Mouse (Mus musculus) cerebellum, postnatal 25 days (tissue): ENCODE measurements around the gene Dtnb.

Source experiments
- DNase-seq, 2 experiments: peaks; one replicate each; pipeline ENCODE4 v3.0.0; 2021; ENCODE audit warnings: mixed read lengths in 2 of 2

Dtnb gene

DNA sequence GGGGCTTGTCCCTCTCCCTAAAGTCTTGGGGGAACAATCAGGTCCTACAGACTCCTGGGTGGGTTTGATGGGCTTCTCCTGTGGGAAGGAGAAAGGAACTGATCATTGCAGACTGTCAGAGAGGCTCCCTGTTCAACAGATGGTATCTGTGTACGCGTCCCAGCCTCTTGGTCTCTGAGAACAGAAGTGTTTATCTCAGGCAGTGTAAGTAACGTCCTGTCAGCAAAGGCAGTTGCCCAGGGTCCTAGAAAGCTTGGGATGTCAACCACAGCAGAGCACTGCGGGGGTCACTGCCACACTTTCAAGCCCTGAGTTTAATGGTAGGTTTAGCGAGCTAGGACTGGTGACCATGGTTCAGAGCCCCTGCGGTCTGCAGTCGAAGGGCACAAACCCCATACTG lies 161.1 kb downstream of the Dtnb start:
- no peak for DNase-seq

GRCm38 (mm10) chr12:3737009-3737408 lies 164.8 kb downstream of the Dtnb start:
- no peak for DNase-seq

DNA sequence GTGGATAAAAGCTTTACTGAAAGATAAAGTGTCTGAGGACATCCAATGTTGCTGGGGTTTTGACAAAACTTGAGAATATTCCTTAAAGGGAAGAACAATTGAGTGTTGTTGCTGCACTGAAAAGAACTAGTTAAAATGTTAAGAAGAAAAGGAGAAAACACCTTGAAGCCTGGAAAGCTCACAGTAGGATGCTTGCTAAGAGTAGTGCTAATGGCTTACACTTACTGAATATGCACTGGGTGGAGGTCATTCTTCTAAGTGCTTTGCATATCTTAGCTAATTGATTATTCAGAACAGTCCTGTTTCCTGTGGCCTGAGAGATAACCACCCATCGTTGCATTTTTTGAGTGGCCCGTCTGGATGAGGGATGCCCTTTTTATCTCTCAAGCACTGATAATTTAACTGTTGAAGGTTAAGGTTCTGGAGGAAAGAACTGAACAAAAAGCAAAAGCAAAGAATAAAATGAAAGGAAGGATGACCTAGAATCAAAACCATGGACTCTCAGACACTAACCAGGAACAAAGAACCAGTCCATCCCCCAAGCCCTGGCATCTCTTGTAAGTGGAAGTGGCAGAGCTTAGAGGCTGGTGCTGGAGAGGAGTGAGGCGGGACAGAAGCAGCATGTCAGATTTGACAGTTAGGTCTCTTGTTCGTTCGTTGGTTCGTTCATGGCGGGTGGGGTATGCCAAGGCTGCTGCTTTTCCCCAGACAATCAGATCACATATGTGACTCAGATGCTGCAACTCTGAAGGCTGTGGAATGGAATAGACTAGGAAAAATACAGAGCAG lies 166.8 kb downstream of the Dtnb start:
- DNase-seq = no peak

GRCm38 (mm10) chr12:3739749-3740704 lies 167.8 kb downstream of the Dtnb start:
- no peak for DNase-seq

DNA sequence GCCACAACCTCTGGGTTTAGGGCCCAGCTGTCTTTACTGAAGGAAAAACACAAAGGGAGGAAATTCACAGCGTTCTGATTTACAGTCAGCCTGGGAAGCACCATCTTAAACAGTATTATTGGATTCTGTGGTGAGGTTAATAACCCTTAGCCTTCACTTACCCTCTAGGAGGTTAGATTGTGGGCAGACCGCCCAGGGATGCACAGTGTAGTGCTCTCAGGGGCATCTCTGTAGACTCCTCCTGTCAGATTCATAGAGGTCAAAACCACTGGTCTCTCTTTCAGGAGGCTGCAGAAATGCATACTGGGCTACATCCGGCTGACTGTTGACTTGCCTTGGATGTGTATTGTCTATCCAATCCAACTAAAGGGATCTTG lies 168.5 kb downstream of the Dtnb start:
- no peak for DNase-seq

DNA sequence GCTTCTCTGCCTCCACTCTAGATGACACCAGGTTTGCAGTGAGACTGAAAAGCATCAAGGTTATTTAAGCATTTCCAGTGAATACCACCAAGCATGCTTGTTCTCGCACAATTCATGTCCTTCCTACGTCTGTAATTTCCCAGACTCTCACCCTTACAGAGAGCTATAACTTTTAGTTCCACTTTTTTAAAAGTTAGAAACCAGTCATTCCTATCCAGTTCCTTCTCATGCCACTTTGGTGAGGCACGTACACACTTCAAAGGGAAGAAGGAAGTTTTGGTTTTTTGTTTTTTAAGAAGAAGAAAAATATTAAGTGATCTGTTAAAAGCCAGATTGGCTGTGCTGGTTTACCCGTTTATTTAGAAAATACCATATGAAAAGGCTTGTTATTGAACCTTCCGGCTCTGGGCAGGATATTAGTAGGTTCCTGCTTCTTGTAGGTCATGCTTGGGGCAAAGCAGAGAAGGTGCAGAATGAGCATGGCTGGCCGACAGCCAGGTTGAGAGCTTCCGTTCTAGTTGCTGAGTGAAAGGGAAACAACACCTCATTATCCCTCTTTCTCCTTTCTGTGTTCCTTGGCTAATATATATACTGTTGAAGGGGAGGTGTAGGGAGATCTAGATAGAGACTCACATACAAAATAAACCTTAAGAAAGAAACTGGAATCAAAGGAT lies 173.4 kb downstream of the Dtnb start:
- peak in 1 of 2 experiments; percentile 20 for DNase-seq

GRCm38 (mm10) chr12:3746369-3746768 lies 174.2 kb downstream of the Dtnb start:
- no peak for DNase-seq

DNA sequence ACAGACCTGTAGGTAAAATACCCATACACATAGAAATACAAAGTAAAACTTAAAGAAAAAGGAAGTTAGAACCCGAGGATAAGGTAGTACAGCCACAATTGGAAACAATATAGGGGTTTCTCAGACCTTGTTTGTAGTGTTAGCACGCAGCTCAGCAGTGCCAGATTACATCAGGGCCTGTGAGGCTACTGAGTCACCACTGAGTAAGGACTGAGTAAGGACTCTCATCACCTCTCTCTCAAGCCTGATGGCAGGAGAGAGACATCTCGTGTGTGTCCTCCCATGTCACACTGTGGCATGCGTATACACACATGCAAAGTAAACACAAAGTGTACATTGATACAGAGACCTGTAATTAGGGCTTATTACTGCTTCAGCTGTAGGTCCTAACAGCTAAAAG lies 175.4 kb downstream of the Dtnb start:
- no peak for DNase-seq

GRCm38 (mm10) chr12:3755522-3755921 lies 183.3 kb downstream of the Dtnb start:
- DNase-seq = no peak

DNA sequence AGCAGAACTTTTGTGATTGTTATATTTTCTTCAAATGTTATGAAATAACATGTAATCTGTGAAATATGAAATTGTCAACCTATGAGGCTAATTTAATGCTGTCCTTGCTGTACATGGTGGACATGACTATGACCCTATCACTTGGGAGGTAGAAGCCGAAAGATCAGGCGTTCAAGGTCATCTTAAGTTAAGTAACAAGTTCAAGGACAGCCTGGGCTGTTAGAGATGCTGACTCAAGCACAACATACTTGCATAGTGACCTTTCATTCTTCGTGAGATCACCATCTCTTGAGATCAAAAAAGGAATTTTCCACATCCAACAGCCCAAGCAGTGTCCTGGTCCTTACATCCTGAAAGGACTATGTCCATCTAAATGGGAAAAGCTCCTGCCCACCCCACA lies 184.0 kb downstream of the Dtnb start:
- DNase-seq = no peak

DNA sequence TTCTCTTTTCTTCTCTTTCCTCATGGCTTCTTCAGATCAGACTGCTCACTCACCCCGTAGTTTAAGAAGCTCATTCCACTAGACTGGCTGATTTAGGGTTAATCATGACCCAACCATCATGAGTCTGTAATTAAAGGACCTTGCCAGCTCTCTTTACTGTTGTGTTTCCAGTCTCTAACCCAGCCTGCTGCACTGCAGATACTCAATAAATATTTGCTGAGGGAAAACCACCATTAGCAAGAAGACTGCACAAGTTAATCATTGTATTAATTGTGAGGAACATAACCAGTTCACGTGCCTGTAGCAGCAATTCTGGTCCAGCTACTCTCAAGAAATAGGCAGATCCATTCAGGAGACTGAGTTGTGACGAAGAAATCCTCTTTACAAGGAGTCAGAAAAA lies 185.9 kb downstream of the Dtnb start:
- DNase-seq = no peak

DNA sequence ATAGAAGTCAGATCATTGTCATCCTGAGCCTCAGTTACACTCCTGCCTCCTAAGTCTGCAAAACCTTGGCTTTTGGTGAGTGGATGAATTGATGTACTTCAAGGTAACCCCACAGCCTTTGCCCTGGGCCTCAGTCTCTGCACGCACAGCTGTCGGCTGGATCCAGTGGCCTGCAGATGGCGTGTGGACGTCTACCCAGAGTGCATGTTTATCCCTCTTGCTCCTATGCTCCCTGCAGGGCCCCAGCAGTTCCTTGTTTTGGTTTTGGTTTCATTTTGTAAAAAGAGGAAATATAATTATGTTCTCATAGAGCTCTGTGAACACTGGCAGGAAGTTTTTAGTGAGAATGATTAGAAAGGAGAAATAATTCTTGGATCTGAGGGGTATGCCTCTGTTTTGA lies 187.2 kb downstream of the Dtnb start:
- no peak for DNase-seq

- DNase-seq = peak in 1 of 2 experiments; percentile 67
Measured at GRCm38 (mm10) chr12:3760876-3761590, 188.9 kb downstream of the Dtnb start.

DNA sequence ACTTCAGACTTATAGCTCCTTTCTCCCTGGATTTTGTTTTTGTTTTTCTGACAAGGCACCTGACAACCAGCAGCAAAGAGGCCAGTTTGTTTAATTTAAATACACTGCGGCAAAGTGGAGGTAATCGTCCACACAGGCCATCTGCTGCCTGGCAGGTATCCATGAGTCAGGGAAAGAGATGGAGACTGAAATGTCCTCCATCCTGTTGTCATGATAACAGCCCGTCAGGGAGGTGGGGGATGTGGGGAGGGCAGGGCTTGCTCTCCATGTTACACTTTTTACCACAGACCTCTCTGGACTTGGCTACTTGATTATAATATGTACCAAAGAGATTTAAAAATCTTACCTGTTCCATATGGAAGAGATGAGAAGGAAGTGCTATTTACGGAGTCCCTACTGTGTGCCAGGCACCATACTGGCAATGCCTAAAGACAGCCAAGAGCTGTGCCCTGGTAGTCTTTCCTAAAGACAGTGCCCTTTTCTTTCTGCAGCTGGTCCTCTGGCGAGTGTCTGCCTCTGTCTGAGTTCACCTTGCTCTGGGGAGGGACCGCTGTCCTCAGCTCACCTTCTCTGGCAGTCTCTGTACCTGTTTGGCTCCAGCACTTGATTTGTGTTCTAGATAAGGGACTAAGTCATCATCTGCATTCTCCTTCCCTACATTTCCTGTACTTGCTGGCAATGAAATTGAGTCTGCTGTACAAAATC lies 189.6 kb downstream of the Dtnb start:
- peak; percentile 94 to 95 for DNase-seq

DNA sequence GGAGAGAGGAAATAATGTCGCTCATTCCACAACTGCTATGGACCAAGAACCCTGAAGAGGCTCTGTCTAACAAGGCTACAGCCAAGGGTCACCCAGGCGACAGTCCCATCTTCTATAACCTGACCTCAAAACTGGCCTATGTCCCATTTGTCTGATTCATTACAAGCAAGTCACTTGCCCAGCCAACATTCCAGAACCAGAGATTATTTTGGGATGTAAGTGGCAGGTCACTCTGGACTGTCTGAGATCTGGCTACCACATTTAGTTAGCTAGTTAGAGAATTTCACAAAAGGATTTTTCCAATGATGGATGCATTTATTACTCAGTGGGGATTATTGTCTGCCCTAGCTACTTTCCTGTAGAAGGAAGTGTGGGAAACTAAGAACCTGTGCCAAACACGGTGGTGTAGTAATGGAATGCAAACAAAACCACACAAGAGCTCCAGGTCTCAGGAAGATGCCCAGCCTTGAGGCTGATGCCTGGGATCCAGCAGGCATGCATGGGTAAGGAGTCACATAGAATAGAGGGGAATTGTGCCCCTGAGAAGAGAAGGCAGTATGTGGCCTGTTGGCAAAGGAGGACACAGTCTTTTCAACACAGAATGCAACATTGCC lies 192.1 kb downstream of the Dtnb start:
- no peak for DNase-seq

GRCm38 (mm10) chr12:3767360-3767759 lies 195.2 kb downstream of the Dtnb start:
- DNase-seq = no peak

- no peak for DNase-seq
Measured at GRCm38 (mm10) chr12:3768391-3768790, 196.2 kb downstream of the Dtnb start.

- no peak for DNase-seq
Measured at GRCm38 (mm10) chr12:3770546-3770945, 198.4 kb downstream of the Dtnb start.

DNA sequence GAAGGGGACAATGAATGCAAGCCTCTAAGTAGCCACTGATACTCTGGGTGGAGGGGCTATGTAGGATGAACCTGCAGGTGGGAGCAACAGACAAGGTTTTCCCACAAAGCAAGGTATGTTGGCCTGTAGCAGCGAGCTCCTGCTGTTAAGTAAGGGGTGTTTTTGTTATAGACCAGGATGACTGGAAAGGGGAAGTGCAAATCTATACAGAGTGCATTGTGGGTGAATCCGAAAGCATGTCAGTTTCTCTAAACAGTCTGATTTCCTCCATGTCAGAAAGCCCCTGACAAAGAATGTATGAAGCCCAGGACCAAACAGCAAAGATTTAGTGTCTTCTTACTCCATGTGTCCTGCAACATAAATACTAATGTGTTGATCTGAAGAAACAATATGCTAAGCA lies 198.9 kb downstream of the Dtnb start:
- DNase-seq = no peak

- DNase-seq = no peak
Measured at GRCm38 (mm10) chr12:3773643-3774042, 201.5 kb downstream of the Dtnb start.

GRCm38 (mm10) chr12:3776015-3776414 lies 203.8 kb downstream of the Dtnb start:
- no peak for DNase-seq

- DNase-seq = no peak
Measured at GRCm38 (mm10) chr12:3777682-3778081, 205.5 kb downstream of the Dtnb start.
